Mouse (Mus musculus): ENCODE data around the gene Ifna6. TPM values are rescaled to one million over a fixed set of nuclear protein-coding genes. Genes with fewer than 3 reads are reported as not detected.

Ifna6 gene
- polyA plus RNA-seq, 1 experiment from 2014 or later, result not detected

Other genes with a start within 250 kb of the Ifna6 start
- not detected in 2 replicates for gene Ifna9, start 235.0 kb upstream of the Ifna6 start, polyA plus RNA-seq (2014; fragmentation: Nextera tagmentation; extraction: Ambion mirVana)
- gene Ifna12, start 224.0 kb upstream of the Ifna6 start, polyA plus RNA-seq (2014; fragmentation: Nextera tagmentation; extraction: Ambion mirVana), result not detected in 2 replicates
- not detected in 2 replicates for gene C87499, start 193.0 kb upstream of the Ifna6 start, polyA plus RNA-seq (2014; fragmentation: Nextera tagmentation; extraction: Ambion mirVana)
- gene Ifna13, start 183.0 kb upstream of the Ifna6 start, polyA plus RNA-seq (2014; fragmentation: Nextera tagmentation; extraction: Ambion mirVana), result not detected in 2 replicates
- not detected in 2 replicates for gene Ifna16, start 150.5 kb upstream of the Ifna6 start, polyA plus RNA-seq (2014; fragmentation: Nextera tagmentation; extraction: Ambion mirVana)
- not detected in 2 replicates for gene Ifna2, start 143.5 kb upstream of the Ifna6 start, polyA plus RNA-seq (2014; fragmentation: Nextera tagmentation; extraction: Ambion mirVana)
- not detected in 2 replicates for gene Ifnab, start 136.1 kb upstream of the Ifna6 start, polyA plus RNA-seq (2014; fragmentation: Nextera tagmentation; extraction: Ambion mirVana)
- gene Gm26566, start 105.6 kb upstream of the Ifna6 start, polyA plus RNA-seq (2014; fragmentation: Nextera tagmentation; extraction: Ambion mirVana), result 0.85 and 0.96 TPM in 2 replicates
- 65.1 and 72.9 TPM in 2 replicates for gene Klhl9, start 105.0 kb upstream of the Ifna6 start, polyA plus RNA-seq (2014; fragmentation: Nextera tagmentation; extraction: Ambion mirVana)
- gene Gm13271, start 72.5 kb upstream of the Ifna6 start, polyA plus RNA-seq (2014; fragmentation: Nextera tagmentation; extraction: Ambion mirVana), result not detected in 2 replicates
- gene Gm13283, start 67.3 kb upstream of the Ifna6 start, polyA plus RNA-seq (2014; fragmentation: Nextera tagmentation; extraction: Ambion mirVana), result not detected in 2 replicates
- not detected in 2 replicates for gene Gm13290, start 53.6 kb upstream of the Ifna6 start, polyA plus RNA-seq (2014; fragmentation: Nextera tagmentation; extraction: Ambion mirVana)
- not detected in 2 replicates for gene Gm13289, start 50.5 kb upstream of the Ifna6 start, polyA plus RNA-seq (2014; fragmentation: Nextera tagmentation; extraction: Ambion mirVana)
- gene Gm13272, start 47.6 kb upstream of the Ifna6 start, polyA plus RNA-seq (2014; fragmentation: Nextera tagmentation; extraction: Ambion mirVana), result not detected in 2 replicates
- not detected in 2 replicates for gene Ifnz, start 45.3 kb upstream of the Ifna6 start, polyA plus RNA-seq (2014; fragmentation: Nextera tagmentation; extraction: Ambion mirVana)
- not detected in 2 replicates for gene Gm13276, start 41.7 kb upstream of the Ifna6 start, polyA plus RNA-seq (2014; fragmentation: Nextera tagmentation; extraction: Ambion mirVana)
- gene Gm13277, start 38.8 kb upstream of the Ifna6 start, polyA plus RNA-seq (2014; fragmentation: Nextera tagmentation; extraction: Ambion mirVana), result not detected in 2 replicates
- not detected in 2 replicates for gene Gm13278, start 35.9 kb upstream of the Ifna6 start, polyA plus RNA-seq (2014; fragmentation: Nextera tagmentation; extraction: Ambion mirVana)
- gene Gm13275, start 32.9 kb upstream of the Ifna6 start, polyA plus RNA-seq (2014; fragmentation: Nextera tagmentation; extraction: Ambion mirVana), result not detected in 2 replicates
- gene Gm13279, start 30.0 kb upstream of the Ifna6 start, polyA plus RNA-seq (2014; fragmentation: Nextera tagmentation; extraction: Ambion mirVana), result not detected in 2 replicates
- 0.26 and 0.66 TPM in 2 replicates for gene Gm13285, start 27.8 kb upstream of the Ifna6 start, polyA plus RNA-seq (2014; fragmentation: Nextera tagmentation; extraction: Ambion mirVana)
- not detected in 2 replicates for gene Gm13287, start 24.2 kb upstream of the Ifna6 start, polyA plus RNA-seq (2014; fragmentation: Nextera tagmentation; extraction: Ambion mirVana)
- not detected in 2 replicates for gene Gm13288, start 21.9 kb upstream of the Ifna6 start, polyA plus RNA-seq (2014; fragmentation: Nextera tagmentation; extraction: Ambion mirVana)
- gene Ifna7, start 11.2 kb upstream of the Ifna6 start, polyA plus RNA-seq (2014; fragmentation: Nextera tagmentation; extraction: Ambion mirVana), result not detected in 2 replicates
- gene Ifna11, start 7.5 kb upstream of the Ifna6 start, polyA plus RNA-seq (2014; fragmentation: Nextera tagmentation; extraction: Ambion mirVana), result not detected in 2 replicates
- not detected in 2 replicates for gene Ifna5, start 8.1 kb downstream of the Ifna6 start, polyA plus RNA-seq (2014; fragmentation: Nextera tagmentation; extraction: Ambion mirVana)
- gene Ifna4, start 14.4 kb downstream of the Ifna6 start, polyA plus RNA-seq (2014; fragmentation: Nextera tagmentation; extraction: Ambion mirVana), result not detected in 2 replicates
- gene Ifna1, start 22.7 kb downstream of the Ifna6 start, polyA plus RNA-seq (2014; fragmentation: Nextera tagmentation; extraction: Ambion mirVana), result not detected in 2 replicates
- not detected in 2 replicates for gene Ifne, start 52.8 kb downstream of the Ifna6 start, polyA plus RNA-seq (2014; fragmentation: Nextera tagmentation; extraction: Ambion mirVana)

Measured in liver, embryonic 11.5 days (tissue).